Mouse (Mus musculus): Measurements from ENCODE around the gene Rab5a. TPM values are rescaled to one million over a fixed set of nuclear protein-coding genes. Genes with fewer than 3 reads are reported as not detected.

Gene Rab5a
- polyA plus RNA-seq, 1 experiment from 2014 or later = 103 TPM

Other genes with a start within 250 kb of the Rab5a start
- 1.5 and 1.8 TPM in 2 replicates for gene Efhb, start 15.9 kb upstream of the Rab5a start, polyA plus RNA-seq (2014; fragmentation: Nextera tagmentation; extraction: Ambion mirVana)
- 0.56 and 0.77 TPM in 2 replicates for gene Pp2d1, start 60.2 kb downstream of the Rab5a start, polyA plus RNA-seq (2014; fragmentation: Nextera tagmentation; extraction: Ambion mirVana)
- gene Kat2b, start 87.6 kb downstream of the Rab5a start, polyA plus RNA-seq (2014; fragmentation: Nextera tagmentation; extraction: Ambion mirVana) = 4.4 and 9.6 TPM in 2 replicates
- 37.1 and 43.8 TPM in 2 replicates for gene Sgo1, start 210.1 kb downstream of the Rab5a start, polyA plus RNA-seq (2014; fragmentation: Nextera tagmentation; extraction: Ambion mirVana)